ENCODE assay signal across 20 mouse cellular contexts in the genomic region with DNA sequence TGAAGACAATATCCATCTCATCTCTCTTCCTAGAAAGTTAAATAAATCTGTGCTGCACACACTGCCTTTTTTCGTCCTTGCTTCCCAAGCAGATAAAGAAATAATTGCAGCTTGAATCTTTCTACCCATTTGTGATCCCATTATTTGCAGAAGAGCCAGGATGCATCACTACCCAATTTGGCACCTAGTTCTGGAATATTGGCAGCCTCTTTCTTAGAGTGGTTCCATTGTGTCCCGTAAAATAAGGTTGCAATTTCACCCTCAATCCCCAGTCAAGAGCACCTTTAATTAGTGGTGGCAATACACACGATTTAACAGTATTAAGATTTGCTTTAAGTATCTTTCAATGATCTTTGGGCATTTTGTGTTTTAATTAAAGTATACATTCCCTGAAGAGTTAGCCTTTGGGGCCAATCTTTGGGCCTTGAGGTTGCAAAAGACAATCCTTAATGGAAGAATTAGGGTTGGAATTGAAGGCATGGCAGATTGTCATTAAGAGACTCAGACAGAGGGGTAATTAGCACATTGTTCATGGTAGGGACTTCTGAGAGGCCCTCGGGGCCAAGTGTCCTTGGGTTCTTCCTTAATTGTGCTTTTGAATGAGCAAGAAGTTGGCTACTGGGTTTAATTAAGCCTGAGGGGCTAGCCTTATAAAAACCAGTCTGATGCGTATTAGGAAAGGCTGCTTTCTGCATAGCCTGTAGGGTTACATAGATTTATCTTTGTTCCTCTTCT. TPM values are rescaled to one million over a fixed set of nuclear protein-coding genes. Genes with fewer than 3 reads are reported as not detected.
A peak's percentile ranks its signal among the peaks of the same experiment; 100 is the strongest.
DNase-seq lines count a peak whose midpoint lies in the region; ATAC-seq lines count a peak whose summit lies in the region.
"Had no signal": no experiment of that assay in that cellular context is flagged by ENCODE, and none has a peak within 500 bp of the region (broad histone marks: within the 10 kb centered on the region; RNA-seq: fewer than 3 reads in every experiment).

No protein-coding gene starts in this region.

- no peaks in the 10 kb centered on the region for H3K36me3 ChIP-seq in embryonic facial prominence, embryonic 14.5 days (ENCODE audit: control insufficient read depth, insufficient read depth, low read length)
- peaks cover 6% of the 10 kb centered on the region for H3K36me3 ChIP-seq in embryonic facial prominence, embryonic 10.5 days (replicated peaks)
- no peaks in the 10 kb centered on the region for H3K36me3 ChIP-seq in forebrain, embryonic 14.5 days (ENCODE audit: control insufficient read depth, insufficient read depth, low read length)
- no peaks in the 10 kb centered on the region for H3K36me3 ChIP-seq in forebrain, embryonic 10.5 days (replicated peaks)
- no peaks in the 10 kb centered on the region for H3K36me3 ChIP-seq in midbrain, embryonic 15.5 days (replicated peaks)
- H3K36me3 ChIP-seq: G1E; heart, embryonic 10.5 days; hindbrain, embryonic 12.5 days had no signal

- no peak overlapping the region for H3K4me3 ChIP-seq in embryonic facial prominence, embryonic 14.5 days (ENCODE audit: low read depth, low read length)
- H3K4me3 ChIP-seq in embryonic facial prominence, embryonic 10.5 days: no peak overlapping the region
- H3K4me3 ChIP-seq in forebrain, embryonic 14.5 days (ENCODE audit: low read depth, low read length): no peak overlapping the region
- no peak overlapping the region for H3K4me3 ChIP-seq in forebrain, embryonic 10.5 days
- no peak overlapping the region for H3K4me3 ChIP-seq in midbrain, embryonic 15.5 days
- H3K4me3 ChIP-seq: heart, embryonic 10.5 days; hindbrain, embryonic 12.5 days had no signal

- H3K9me3 ChIP-seq in embryonic facial prominence, embryonic 14.5 days (ENCODE audit: control insufficient read depth, low read length): no peaks in the 10 kb centered on the region
- no peaks in the 10 kb centered on the region for H3K9me3 ChIP-seq in embryonic facial prominence, embryonic 10.5 days
- H3K9me3 ChIP-seq in forebrain, embryonic 14.5 days (replicated peaks; ENCODE audit: control insufficient read depth, low read length): no peaks in the 10 kb centered on the region
- no peaks in the 10 kb centered on the region for H3K9me3 ChIP-seq in forebrain, embryonic 10.5 days
- no peaks in the 10 kb centered on the region for H3K9me3 ChIP-seq in midbrain, embryonic 15.5 days
- H3K9me3 ChIP-seq: heart, embryonic 10.5 days; hindbrain, embryonic 12.5 days had no signal

- DNase-seq in embryonic facial prominence, embryonic 14.5 days (ENCODE audit: low spot score): peak; percentile 27
- DNase-seq in embryonic facial prominence, embryonic 10.5 days (ENCODE audit: low spot score): no peak
- DNase-seq in forebrain, embryonic 14.5 days (ENCODE audit: low spot score): peak; percentile 62
- DNase-seq in forebrain, embryonic 10.5 days (ENCODE audit: extremely low spot score, low spot score): no peak
- peak; percentile 75 for DNase-seq in Muller cell, postnatal 12 days (ENCODE audit: inconsistent ontology term)
- no peak for DNase-seq in thymus, adult 18-20 months
- DNase-seq in thymus, postnatal 14 days: no peak
- DNase-seq: adrenal gland, postnatal 10 days; B cell, adult 2 months; gastrocnemius, postnatal 36 days; heart, adult 11 months; heart, postnatal 10 days; heart, postnatal 4 days had no signal

- 56% methylated on average over 5 of the region's 5 CpGs for WGBS in embryonic facial prominence, embryonic 14.5 days
- 39% methylated on average over 5 of the region's 5 CpGs for WGBS in embryonic facial prominence, embryonic 10.5 days
- 14% methylated on average over 5 of the region's 5 CpGs for WGBS in forebrain, embryonic 14.5 days
- WGBS in forebrain, embryonic 10.5 days: 38% methylated on average over 5 of the region's 5 CpGs
- 50% methylated on average over 5 of the region's 5 CpGs for WGBS in midbrain, embryonic 15.5 days

- no peak overlapping the region for H3K9ac ChIP-seq in embryonic facial prominence, embryonic 14.5 days (ENCODE audit: low read depth, low read length)
- H3K9ac ChIP-seq in forebrain, embryonic 14.5 days (ENCODE audit: low read length): no peak overlapping the region
- H3K9ac ChIP-seq in midbrain, embryonic 15.5 days: no peak overlapping the region
- H3K9ac ChIP-seq: hindbrain, embryonic 12.5 days had no signal

- no peak overlapping the region for H3K27ac ChIP-seq in embryonic facial prominence, embryonic 14.5 days (replicated peaks; ENCODE audit: low read depth, low read length)
- H3K27ac ChIP-seq in embryonic facial prominence, embryonic 10.5 days (replicated peaks): no peak overlapping the region
- H3K27ac ChIP-seq in forebrain, embryonic 14.5 days (ENCODE audit: low read depth, low read length): no peak overlapping the region
- no peak overlapping the region for H3K27ac ChIP-seq in forebrain, embryonic 10.5 days
- H3K27ac ChIP-seq in midbrain, embryonic 15.5 days: no peak overlapping the region
- H3K27ac ChIP-seq: heart, embryonic 10.5 days; hindbrain, embryonic 12.5 days had no signal

- ATAC-seq in embryonic facial prominence, embryonic 14.5 days (ENCODE audit: low read depth): no peak
- peak; percentile 53; the same call in 1 of the 2 replicates for ATAC-seq in forebrain, embryonic 14.5 days
- ATAC-seq in midbrain, embryonic 15.5 days (replicated peaks): 0 out of 2 replicates have a peak, but pooled peaks have one; percentile 25
- ATAC-seq: CD4-positive, CD25-positive, alpha-beta regulatory T cell, adult 4 months; hindbrain, embryonic 16.5 days; inflammation-experienced regulatory T-cells, adult 6 months had no signal

- H3K4me2 ChIP-seq in embryonic facial prominence, embryonic 14.5 days (ENCODE audit: low read depth, low read length): no peak overlapping the region
- H3K4me2 ChIP-seq in forebrain, embryonic 14.5 days (ENCODE audit: low read length): no peak overlapping the region
- no peak overlapping the region for H3K4me2 ChIP-seq in midbrain, embryonic 15.5 days
- H3K4me2 ChIP-seq: hindbrain, embryonic 12.5 days had no signal

- H3K27me3 ChIP-seq in embryonic facial prominence, embryonic 14.5 days (replicated peaks; ENCODE audit: control insufficient read depth, insufficient read depth, low read length): no peaks in the 10 kb centered on the region
- H3K27me3 ChIP-seq in embryonic facial prominence, embryonic 10.5 days (replicated peaks; ENCODE audit: low read depth, poor library complexity, severe bottlenecking): no peaks in the 10 kb centered on the region
- no peaks in the 10 kb centered on the region for H3K27me3 ChIP-seq in forebrain, embryonic 14.5 days (replicated peaks; ENCODE audit: control insufficient read depth, insufficient read depth, low read length)
- H3K27me3 ChIP-seq in forebrain, embryonic 10.5 days (ENCODE audit: poor library complexity, severe bottlenecking): no peaks in the 10 kb centered on the region
- no peaks in the 10 kb centered on the region for H3K27me3 ChIP-seq in midbrain, embryonic 15.5 days (replicated peaks)
- H3K27me3 ChIP-seq: hindbrain, embryonic 12.5 days had no signal

- H3K4me1 ChIP-seq in embryonic facial prominence, embryonic 14.5 days (ENCODE audit: control insufficient read depth, insufficient read depth, low read length): peaks cover 41% of the 10 kb centered on the region
- peaks cover 41% of the 10 kb centered on the region for H3K4me1 ChIP-seq in embryonic facial prominence, embryonic 10.5 days
- peaks cover 24% of the 10 kb centered on the region for H3K4me1 ChIP-seq in forebrain, embryonic 14.5 days (ENCODE audit: control insufficient read depth, insufficient read depth, low read length)
- peaks cover 39% of the 10 kb centered on the region for H3K4me1 ChIP-seq in forebrain, embryonic 10.5 days
- peaks cover 9% of the 10 kb centered on the region for H3K4me1 ChIP-seq in midbrain, embryonic 15.5 days

RNA-seq across cellular contexts. Expression of gene Sema5a, which starts 14.9 kb away (rescaled TPM):
- 26.7 and 27.6 TPM in 2 replicates for polyA plus RNA-seq in embryonic facial prominence, embryonic 14.5 days (2014; fragmentation: Nextera tagmentation; extraction: Ambion mirVana)
- 14.6 and 17.3 TPM in 2 replicates for polyA plus RNA-seq in embryonic facial prominence, embryonic 10.5 days (2016; fragmentation: Nextera tagmentation; extraction: Ambion mirVana)
- polyA plus RNA-seq in forebrain, embryonic 14.5 days (2014; fragmentation: Nextera tagmentation; extraction: Ambion mirVana): 10.1 and 10.8 TPM in 2 replicates
- polyA plus RNA-seq in forebrain, embryonic 10.5 days (2016; fragmentation: Nextera tagmentation; extraction: Ambion mirVana): 6.9 and 8.3 TPM in 2 replicates
- 6.5 and 8.7 TPM in 2 replicates for polyA plus RNA-seq in midbrain, embryonic 15.5 days (2015; fragmentation: Nextera tagmentation; extraction: Ambion mirVana)
- polyA plus RNA-seq: G1E; inflammation-experienced regulatory T-cells, adult 6 months had no signal

Comparison
In these comparisons a context has a peak if more than half of its experiments do, and no peak if none do; other contexts are left out.
1. DNase-seq: peak in embryonic facial prominence, embryonic 14.5 days (single experiment), forebrain, embryonic 14.5 days (single experiment) and Muller cell, postnatal 12 days (single experiment); none in embryonic facial prominence, embryonic 10.5 days (single experiment), forebrain, embryonic 10.5 days (single experiment), thymus, adult 18-20 months (0 of 2) and thymus, postnatal 14 days (single experiment).